Mouse (Mus musculus) granulocyte monocyte progenitor cell, adult 5-6 weeks (primary cell): ENCODE results near the gene Dtx2. TPM values are rescaled to one million over a fixed set of nuclear protein-coding genes. Genes with fewer than 3 reads are reported as not detected.

Experiments
- ATAC-seq: replicated peaks from 2 replicates; pipeline ENCODE4 v1.8.0; 2016; ENCODE audit warnings: mild to moderate bottlenecking, moderate TSS enrichment, inconsistent platforms; ENCODE audit not compliant: poor library complexity, severe bottlenecking
- total RNA-seq, 2 experiments: library from RNA; stranded (forward) in 1 of 2; stranded (reverse) in 1 of 2; fragments of 200-712, 200-1000 nt in 1 of 2; fragments of >200 nt in 1 of 2; fragmentation: Nextera tagmentation in 1 of 2; gene quantifications; 2 replicates each; pipeline ENCODE4 v1.2.3; 2014 to 2017

The Dtx2 gene
- 17.1 and 20.2 TPM in 2 replicates for total RNA-seq (2014; fragmentation: Nextera tagmentation)
- 6.4 and 8.1 TPM in 2 replicates for total RNA-seq (2017)

DNA sequence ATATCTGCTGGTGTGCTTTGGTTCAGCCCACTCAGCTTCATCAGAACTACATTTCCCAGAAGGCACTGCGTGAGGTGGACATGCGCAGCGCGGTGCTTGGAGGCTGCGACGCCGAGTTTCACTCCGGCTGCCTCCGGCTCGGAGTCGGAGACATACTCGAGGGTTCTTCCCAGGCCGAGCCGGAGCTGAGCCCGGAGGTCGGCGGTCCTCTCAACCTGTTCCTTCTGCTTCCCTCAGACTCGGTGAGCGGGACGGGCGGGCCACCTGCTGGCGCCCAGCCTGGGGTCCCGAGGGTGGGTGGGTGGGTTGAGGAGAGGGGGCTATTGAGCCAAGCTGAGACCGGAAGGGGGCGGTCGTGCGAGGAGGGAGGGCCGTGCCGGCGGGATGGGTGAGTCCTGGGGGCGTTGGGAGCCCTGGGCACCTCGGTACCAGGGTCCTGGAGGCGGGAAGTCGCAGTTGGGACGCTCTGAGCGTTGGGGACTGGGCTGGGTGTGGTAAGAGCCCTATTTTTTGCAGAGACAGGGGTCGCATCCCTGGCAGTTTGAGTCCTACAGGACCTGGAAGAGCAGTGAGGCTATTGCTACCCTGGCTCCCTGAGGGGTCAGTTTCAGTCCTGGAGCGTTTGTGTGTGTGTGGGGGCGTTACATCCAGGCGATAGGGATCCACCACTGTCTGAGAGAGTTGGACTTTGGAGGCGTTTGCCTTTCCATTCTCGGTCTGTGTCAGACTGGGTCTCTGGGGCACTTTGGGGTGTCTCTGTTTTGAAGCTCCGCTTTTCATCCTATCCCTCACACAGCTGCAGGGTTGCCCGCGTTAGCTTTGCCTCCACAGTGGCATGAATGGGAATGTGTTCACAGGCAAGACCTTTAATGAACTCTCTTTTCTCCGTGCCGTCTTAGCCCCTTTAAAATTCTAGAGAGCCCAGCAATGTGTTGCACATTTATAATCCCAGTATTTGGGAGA, at the start of gene Dtx2:
Dtx2 (plus strand) TSS at position 76 of the 963 bp plus-strand sequence.
- ATAC-seq, result peak; percentile 91

DNA sequence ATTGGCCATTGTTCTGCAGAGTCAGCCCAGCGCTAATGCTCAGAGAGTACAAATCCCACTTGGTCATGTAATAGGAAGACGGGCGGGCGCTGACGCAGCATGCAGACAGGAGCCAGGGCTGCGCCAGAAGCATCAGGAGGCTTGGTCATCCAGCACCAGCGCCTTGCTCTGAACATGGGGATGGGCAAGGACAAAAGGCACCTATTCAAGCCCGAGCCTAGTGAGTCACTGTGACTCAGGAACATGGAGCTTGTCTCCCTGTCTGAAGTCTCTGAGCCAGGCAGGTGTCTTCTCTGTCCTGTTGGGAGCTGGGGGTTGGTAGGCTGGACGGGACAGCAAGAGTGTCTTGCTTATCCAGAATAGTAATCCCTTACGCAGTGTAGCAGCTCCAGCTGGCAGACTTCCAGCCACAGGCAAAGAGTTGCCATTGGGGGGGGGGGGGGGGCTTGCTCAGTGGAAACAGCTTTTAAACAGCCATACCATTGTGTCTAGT, 48.6 kb upstream of the Dtx2 start:
- ATAC-seq, result no peak

DNA sequence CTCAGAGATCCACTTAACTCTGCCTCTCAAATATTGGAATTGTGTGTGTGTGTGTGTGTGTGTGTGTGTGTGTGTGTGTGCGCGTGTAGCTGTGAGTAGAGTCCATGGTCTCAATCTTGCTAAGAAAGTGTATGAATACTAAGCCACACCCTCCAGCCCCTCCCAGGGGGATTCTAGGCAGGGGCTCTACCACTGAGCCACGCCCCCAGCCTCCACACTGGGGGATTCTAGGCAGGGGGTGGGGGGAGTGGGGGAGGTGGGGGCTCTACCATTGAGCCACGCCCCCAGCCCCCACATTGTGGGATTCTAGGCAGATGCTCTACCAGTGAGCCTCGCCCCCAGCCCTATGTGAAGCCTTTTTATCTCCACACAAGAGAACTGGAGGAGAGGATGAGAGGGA, 48.0 kb upstream of the Dtx2 start:
- ATAC-seq, result no peak

DNA sequence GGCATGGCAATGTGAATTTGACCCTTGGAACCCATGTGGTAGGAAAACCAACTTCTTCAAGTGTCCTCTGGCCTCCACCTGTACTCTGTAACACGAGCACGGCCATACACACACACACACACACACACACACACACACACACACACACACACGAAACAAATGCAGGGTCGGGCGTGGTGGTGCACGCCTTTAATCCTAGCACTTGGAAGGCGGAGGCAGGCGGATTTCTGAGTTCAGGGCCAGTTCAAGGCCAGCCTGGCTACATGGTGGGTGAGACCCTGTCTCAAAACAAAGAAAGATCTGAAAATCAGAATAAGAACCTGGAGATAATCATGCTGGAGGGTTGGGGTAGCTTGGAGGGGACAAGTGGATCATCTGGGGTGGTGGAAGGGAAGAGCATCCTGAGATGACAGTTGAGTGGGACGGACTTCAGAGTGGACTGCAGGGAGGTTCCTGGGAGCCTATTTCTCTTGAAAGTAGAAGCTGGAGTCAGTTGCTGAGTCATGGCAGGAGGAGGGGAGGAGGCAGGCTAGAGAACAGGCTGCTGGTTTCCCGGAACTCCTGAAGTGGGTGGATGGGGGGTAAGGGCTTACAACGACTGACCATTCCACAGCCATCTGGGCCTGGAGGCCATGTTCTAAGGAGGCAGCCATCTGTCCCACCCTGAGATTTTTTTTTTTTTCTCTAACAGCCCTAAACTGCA, 43.7 kb upstream of the Dtx2 start:
- peak; percentile 73 for ATAC-seq

DNA sequence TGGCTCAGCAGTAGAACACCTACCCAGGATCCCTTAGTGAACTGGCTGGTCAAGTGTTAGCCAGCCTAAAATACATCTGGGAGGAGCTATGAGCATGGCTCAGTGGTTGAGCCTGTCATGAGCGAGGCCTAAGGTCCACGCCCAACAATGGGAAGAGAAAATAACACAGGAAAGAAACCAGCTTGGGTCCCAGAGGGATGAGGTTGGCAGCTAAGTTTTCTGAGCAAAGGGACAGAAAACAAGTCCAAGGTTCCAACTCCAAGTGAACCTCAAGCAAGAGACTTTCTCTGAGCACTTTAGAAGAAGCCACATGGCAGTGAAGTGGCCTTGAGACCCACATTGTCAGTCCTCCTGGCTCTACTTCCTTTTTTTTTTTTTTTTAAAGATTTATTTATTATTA, 42.9 kb upstream of the Dtx2 start:
- no peak for ATAC-seq

DNA sequence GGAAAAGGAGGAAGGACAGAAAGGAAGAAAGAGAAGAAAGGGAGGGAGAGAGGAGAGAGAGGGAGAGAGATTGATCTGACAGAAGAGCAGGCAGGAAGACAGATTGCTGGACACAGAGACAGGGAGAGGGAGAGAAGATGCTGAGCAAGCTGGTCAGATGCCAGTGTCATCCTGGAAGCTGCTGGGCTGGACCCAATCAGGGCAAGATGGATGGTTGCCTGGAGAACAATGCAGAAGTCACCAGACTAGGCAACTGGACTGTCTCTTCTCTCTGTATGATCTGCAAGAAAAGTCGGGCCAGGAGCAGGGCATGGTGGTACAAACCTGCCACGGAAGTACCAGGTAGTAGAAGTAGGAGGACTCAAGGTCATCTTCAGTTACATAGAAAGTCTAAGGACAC, 41.8 kb upstream of the Dtx2 start:
- no peak for ATAC-seq

DNA sequence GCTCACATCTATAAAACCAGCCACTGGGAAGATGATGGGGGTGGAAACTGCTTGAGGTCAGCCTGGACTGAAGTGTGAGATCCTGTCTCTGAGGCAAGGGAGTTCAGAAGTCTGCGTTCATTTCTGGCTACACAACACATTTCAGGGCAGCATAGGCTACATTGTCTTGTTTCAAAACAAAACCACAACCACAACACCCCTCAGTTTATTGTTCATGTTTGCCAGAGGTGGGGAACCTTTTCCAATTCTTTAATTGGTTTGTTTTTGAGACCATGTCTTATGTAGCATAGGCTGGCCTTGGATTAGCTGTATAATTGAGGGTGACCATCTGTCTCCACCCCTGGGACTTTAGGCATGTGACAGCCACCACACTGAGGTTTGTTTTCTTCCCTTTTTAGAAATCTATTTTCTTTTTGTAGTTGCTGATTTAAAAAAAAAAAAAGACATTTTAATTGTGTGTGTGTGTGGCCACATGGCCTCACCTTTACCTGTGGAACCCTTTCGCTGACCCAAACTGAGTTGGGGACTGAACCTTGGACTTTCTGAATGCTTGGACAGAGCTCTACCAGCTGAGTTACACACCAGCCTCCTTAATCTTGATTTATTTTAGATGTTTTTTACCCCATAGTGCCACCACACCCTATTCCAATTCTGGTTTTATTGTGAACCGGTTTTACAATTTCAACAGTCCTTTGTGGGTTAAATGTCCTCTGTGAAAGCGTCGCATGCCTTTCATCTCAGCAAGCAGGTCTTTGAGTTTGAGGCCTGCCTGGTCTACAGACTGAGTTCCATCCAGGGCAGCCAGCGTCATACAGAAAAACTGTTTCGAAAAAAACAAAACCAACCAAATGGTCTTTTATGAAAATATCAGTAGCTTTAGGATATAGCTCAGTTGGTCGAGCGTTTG, 38.0 kb upstream of the Dtx2 start:
- 0 out of 2 replicates have a peak, but pooled peaks have one; percentile 16 for ATAC-seq

DNA sequence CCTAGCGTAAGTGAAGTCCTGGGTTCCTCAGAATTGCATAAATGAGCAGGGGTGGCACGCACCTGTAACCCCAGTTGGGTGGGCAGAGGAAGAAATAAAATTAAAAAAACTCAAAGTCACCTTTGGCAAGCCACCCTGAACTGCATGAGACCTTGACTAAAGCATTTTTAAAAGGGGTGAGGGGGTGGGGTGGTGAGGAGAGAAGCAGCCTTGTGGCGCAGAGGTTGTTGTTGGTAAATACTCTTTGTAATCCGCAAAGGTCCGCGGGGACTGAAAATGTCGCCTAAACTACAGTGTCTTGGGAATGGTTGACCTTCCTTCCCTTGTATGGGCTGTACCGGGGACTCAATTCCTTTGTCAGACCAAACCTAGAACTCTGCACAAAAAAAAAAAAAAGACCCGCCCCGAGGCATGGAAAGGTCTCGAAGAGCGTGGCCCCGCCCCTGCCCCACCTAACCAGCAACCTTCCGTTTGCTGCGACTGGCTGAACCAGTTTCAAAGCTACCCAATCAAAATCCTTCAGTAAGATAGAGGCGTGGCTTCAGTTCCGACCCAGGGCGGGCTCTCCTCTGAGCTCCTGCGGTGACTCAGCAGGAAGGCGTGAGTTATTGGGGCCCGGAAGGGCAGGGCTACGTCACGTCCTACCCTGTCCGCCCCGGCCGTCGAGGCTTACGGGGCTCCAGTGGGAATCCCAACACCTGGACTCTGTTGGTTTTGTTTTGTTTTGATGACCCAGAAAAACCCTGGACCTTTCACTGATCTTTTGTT, 37.2 kb upstream of the Dtx2 start:
- ATAC-seq, result peak; percentile 80

DNA sequence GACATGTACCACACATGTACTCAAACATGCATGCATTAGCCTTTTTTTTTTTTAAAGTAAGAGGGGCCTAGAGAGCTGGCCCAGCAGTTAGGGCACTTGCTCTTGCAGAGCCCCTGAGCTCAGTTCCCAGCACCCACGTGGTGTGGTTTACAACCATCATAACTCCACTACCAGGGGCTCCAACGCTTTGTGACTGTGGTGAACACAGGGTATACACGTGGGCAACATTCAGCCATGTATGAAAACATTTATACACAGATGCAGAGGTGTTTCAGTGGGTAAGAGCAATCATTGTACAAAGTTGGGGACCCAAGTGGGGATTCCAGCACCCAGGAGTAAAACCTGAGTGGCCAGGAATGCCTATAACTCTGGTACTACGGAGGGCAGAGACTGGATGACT, 36.2 kb upstream of the Dtx2 start:
- ATAC-seq, result no peak

DNA sequence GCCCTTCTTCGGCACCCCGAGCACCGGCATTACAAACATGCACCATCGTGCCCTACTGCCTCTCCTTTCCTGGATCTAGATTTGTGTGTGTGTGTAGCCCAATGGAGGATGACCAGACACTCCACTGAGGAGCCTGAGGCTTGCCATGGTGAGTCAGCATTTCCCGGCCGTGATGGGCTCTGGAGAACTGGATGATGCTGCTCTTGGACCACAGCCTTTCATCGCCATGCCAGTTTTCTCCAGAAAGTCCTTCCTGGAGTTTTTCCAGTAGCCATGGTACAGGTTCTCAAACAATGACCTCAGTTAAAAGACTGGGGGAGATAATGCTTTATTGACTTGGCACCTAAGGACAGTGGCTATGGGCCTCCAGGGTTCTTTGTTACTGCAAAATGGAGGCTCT, 34.7 kb upstream of the Dtx2 start:
- no peak for ATAC-seq

DNA sequence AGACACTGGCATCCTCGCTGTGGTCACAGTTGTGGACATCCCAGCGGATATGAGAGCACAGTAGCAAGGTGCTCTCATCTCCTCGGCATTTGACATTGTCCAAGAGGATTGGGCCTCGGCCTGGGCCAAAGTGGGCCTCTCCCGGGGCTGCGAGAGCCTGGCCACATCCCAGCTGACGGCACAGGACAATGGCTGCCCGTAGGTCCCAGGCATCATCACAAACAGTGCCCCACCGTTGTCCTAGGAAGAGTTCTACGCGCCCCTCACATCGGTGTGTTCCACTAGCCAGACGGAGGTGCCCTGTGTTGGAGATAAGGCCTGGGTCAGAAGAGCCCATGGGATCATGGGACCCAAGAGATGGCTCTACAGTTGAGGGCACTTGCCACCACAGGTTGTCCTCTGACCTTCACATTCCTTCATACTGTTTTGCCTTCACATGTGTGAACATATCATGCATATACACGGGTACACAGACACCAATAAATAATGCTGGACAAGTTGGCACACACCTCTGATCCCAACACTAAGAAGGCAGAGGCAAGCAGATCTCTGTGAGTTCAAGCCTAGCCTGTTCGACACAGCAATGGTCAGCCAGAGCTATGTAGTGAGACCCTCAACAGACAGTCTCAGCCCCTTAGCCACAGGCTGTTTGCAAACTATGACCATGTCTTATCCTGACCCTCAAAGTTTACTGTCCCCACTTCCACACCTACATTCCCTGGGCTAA, 33.5 kb upstream of the Dtx2 start:
- ATAC-seq, result no peak

DNA sequence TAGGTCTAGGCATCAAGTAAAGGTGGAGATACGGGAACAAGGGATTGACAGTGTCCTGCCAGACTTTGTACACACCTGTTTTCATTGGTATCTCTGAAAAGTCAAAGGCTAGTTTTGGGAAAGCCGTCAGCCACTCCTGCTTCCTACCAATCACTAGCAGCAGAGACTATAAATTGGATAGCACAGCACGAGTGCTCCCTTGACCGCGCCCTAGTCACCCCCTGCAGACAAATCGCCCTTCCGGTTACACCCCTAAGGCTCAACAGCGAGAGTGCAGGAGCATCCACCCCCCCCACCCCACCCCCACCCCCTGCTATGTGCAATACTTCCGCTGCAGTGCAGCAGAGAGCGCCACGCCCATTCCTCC, 32.5 kb upstream of the Dtx2 start:
- ATAC-seq, result no peak

DNA sequence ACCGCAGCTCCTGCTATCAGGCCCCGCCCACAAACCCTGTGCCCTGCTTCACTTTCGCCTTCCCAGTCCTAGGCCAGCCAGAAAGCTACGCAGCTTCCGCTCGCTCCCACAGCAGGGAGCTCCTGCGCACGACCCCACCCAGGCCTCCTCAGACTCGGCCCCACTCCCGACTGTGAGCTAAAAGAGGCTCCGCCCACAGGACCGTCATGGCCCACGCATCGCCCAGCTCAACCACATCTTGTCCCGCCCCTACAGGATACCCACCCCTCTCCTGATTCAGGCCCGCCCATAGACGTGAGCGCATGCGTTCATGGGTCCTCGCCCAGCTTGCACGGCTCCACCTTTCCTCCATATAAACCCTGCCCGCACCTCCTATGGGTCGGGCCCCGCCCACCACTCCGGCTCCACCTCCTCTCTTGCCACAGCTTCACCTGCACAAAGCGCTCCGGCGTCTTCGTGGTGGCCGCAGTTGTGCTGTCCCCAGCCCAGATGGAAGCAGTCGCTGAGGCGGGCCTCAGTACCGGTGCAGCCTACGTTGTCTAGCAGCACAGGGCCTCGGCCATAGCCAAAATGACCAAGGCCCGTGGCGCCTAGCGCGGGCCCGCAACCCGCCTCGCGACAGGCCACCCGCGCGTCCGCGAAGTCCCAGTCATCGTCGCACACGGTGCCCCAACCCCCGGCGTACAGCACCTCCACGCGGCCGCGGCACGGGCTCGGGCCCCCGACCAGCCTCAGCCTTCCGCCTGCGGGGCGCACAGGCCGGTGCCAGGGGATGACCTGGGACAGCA, 31.9 kb upstream of the Dtx2 start:
- peak; percentile 83 for ATAC-seq

DNA sequence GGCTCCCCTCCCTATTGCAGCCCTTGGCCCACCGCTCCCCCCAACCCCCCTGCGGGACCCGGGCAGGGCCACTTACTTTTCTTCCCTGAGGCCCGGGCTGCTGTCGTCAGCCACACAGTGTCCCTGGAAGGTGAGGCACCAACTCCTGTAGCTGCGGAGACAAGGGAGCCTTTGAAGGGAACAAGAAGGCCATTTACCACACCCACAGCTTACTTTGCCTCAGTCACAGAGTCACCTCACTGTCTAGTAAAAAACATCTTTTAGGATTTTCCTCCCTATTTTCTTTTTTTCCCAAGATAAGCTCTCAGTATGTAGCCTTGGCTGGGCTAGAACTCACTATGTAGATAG, 31.3 kb upstream of the Dtx2 start:
- ATAC-seq, result no peak

DNA sequence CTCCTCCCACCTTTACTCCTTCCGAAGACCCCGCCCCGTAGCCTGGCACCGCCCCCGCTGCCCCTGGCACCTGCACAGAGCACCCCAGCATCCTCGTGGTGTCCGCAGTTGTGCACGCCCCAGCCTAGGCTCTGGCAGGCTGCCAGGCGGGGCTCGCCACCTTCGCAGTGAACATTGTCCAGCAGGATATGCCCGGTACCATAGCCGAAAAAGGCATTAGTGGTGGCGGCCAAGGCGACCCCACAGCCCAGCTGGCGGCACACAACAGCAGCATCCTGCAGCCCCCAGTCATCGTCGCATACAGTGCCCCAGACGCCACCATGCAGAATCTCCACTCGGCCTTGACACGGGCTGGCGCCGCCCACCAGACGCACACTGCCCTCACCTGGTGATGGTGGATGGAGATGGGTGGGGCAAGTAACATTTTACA, 29.1 kb upstream of the Dtx2 start:
- ATAC-seq, result no peak

DNA sequence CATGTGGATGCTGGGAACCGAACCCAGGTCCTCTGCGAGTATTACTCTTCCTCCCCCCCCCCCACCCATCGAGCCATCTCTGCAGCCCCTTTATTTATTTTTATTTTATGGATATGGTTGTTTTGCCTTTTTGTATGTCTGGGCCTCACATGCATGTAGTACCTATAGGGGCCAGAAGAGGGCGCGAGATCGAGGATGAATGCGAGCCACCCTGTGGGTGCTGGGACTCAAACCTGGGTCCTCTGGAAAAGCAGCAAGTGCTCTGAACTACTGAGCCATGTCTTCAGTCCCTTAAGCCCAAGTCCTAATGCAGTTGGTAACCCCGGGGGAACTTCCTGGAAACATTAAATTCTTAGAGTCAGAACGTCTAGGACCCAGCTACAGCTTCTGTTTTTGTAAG, 27.7 kb upstream of the Dtx2 start:
- no peak for ATAC-seq

DNA sequence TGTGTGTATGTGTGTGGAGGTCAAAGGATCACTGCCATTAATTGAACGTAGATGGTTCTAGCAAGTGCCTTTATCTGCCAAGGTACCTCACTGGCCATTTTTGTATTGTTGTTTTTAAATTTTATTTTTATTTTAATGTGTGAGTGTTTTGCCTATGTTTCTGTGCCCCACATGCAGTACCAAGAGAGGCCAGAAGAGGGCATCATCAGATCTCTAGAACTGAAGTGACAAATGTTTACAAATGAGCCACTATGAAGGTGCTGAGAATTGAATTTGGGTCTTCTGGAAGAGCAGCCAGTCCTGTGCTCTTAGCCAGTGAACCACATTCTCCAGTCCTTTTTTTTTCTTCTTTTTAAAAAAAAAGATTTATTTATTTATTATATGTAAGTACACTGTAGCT, 25.8 kb upstream of the Dtx2 start:
- no peak; the same call in 1 of the 2 replicates for ATAC-seq

DNA sequence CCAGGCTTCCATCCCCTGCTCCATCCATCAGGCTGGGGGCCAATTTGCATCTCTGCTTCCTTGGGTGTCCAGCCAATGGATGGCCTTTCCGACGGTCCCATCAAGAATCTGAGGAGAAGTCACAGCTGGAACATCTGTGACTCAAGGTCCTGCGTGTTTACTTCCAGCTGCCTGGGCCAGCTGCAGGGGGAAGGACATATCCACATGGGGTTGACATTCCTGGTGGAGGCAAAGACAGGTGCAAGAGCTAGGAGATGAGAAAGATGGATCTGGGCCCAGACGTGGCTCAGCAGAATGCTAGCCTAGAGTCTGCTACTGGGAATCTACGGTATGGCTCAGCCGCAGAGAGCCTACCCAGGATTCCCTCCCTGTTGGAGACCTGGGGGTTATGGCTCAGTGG, 24.4 kb upstream of the Dtx2 start:
- ATAC-seq, result no peak
